Mouse (Mus musculus): Measurements from ENCODE around the gene Riox1. TPM values are rescaled to one million over a fixed set of nuclear protein-coding genes. Genes with fewer than 3 reads are reported as not detected.
A peak's percentile ranks its signal among the peaks of the same experiment; 100 is the strongest.

The Riox1 gene
- polyA plus RNA-seq, 1 experiment from 2014 or later: 6.9 TPM

- WGBS: under 1% methylated on average over 88 of the region's 116 CpGs
- ATAC-seq (ENCODE audit: low FRiP score, low TSS enrichment) (peak; percentile 50), DNase-seq (ENCODE audit: low spot score) (no peak)
- Histone ChIP-seq H3K4me3 (ENCODE audit: low read depth, low read length) (peak overlapping the region; percentile 79), H3K4me2 (replicated peaks; ENCODE audit: low read depth) (peak overlapping the region; percentile 98), H3K27me3 (ENCODE audit: control insufficient read depth, insufficient read depth, low read length) (no peaks in the 10 kb centered on the region), H3K4me1 (replicated peaks; ENCODE audit: control insufficient read depth, insufficient read depth) (peaks cover 2% of the 10 kb centered on the region), H3K36me3 (ENCODE audit: control insufficient read depth, insufficient read depth, low read length) (no peaks in the 10 kb centered on the region), H3K9ac (ENCODE audit: low read length) (peak overlapping the region; percentile 77), H3K27ac (replicated peaks) (peak overlapping the region; percentile 82), H3K9me3 (ENCODE audit: control insufficient read depth, low read length) (no peaks in the 10 kb centered on the region)
- TF ChIP-seq CTCF (IDR thresholded peaks at IDR 0.05; ENCODE audit: low read depth) (no peak), EP300 (optimal IDR thresholded peaks at IDR 0.05) (no peak)
These were observed 663 bp downstream of the Riox1 start for GRCm38 (mm10) chr12:83950840-83951701.

DNA sequence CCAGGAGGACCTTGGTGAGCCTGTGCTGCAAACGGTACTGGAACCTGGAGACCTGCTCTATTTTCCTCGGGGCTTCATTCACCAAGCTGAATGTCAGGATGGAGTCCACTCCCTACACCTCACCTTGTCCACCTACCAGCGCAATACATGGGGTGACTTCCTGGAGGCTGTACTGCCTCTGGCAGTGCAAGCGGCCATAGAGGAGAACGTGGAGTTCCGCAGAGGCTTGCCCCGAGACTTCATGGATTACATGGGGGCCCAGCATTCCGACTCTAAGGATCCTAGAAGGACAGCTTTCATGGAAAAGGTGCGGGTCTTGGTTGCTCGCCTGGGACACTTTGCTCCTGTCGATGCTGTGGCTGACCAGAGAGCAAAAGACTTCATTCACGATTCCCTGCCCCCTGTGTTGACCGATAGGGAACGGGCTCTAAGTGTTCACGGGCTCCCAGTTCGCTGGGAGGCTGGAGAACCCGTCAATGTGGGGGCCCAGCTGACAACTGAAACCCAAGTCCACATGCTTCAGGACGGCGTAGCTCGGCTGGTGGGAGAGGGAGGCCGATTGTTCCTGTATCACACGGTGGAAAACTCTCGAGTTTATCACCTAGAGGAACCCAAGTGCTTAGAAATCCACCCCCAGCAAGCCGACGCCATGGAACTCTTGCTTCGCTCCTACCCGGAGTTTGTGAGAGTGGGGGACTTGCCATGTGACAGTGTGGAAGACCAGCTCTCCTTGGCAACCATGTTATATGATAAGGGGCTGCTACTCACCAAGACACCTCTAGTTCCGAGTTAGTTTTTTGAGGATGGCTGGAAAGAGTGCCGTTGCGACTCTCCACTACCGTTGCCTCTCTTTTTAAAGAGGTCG lies 1.5 kb downstream of the Riox1 start:
- Histone ChIP-seq H3K36me3 (ENCODE audit: control insufficient read depth, insufficient read depth, low read length) (no peaks in the 10 kb centered on the region), H3K4me2 (replicated peaks; ENCODE audit: low read depth) (peak overlapping the region; percentile 98), H3K9ac (ENCODE audit: low read length) (peak overlapping the region; percentile 77), H3K27me3 (ENCODE audit: control insufficient read depth, insufficient read depth, low read length) (no peaks in the 10 kb centered on the region), H3K4me1 (replicated peaks; ENCODE audit: control insufficient read depth, insufficient read depth) (peaks cover 2% of the 10 kb centered on the region), H3K4me3 (ENCODE audit: low read depth, low read length) (peak overlapping the region; percentile 79), H3K9me3 (ENCODE audit: control insufficient read depth, low read length) (no peaks in the 10 kb centered on the region), H3K27ac (replicated peaks) (no peak overlapping the region)
- ATAC-seq (ENCODE audit: low FRiP score, low TSS enrichment): peak; percentile 25; the same call in 1 of the 2 replicates
- TF ChIP-seq EP300 (optimal IDR thresholded peaks at IDR 0.05) (no peak), CTCF (IDR thresholded peaks at IDR 0.05; ENCODE audit: low read depth) (no peak)
- WGBS: 60% methylated on average over 32 of the region's 32 CpGs
- peak; percentile 48 for DNase-seq (ENCODE audit: low spot score)

- H3K4me2 ChIP-seq (replicated peaks; ENCODE audit: low read depth): no peak overlapping the region
- no peak for ATAC-seq (ENCODE audit: low FRiP score, low TSS enrichment)
- no peaks in the 10 kb centered on the region for H3K9me3 ChIP-seq (ENCODE audit: control insufficient read depth, low read length)
- H3K9ac ChIP-seq (ENCODE audit: low read length): no peak overlapping the region
- no peaks in the 10 kb centered on the region for H3K4me1 ChIP-seq (replicated peaks; ENCODE audit: control insufficient read depth, insufficient read depth)
- no peak for DNase-seq (ENCODE audit: low spot score)
- no peak overlapping the region for H3K4me3 ChIP-seq (ENCODE audit: low read depth, low read length)
- no peaks in the 10 kb centered on the region for H3K36me3 ChIP-seq (ENCODE audit: control insufficient read depth, insufficient read depth, low read length)
- no peaks in the 10 kb centered on the region for H3K27me3 ChIP-seq (ENCODE audit: control insufficient read depth, insufficient read depth, low read length)
- TF ChIP-seq EP300 (optimal IDR thresholded peaks at IDR 0.05) (no peak), CTCF (IDR thresholded peaks at IDR 0.05; ENCODE audit: low read depth) (no peak)
- 85% methylated on average over 9 of the region's 9 CpGs for whole genome bisulfite sequencing
- no peak overlapping the region for H3K27ac ChIP-seq (replicated peaks)
These were observed 7.9 kb downstream of the Riox1 start for GRCm38 (mm10) chr12:83958278-83958677.

- Histone ChIP-seq H3K36me3 (ENCODE audit: control insufficient read depth, insufficient read depth, low read length) (no peaks in the 10 kb centered on the region), H3K27me3 (ENCODE audit: control insufficient read depth, insufficient read depth, low read length) (no peaks in the 10 kb centered on the region), H3K9ac (ENCODE audit: low read length) (no peak overlapping the region), H3K9me3 (ENCODE audit: control insufficient read depth, low read length) (no peaks in the 10 kb centered on the region), H3K4me3 (ENCODE audit: low read depth, low read length) (no peak overlapping the region), H3K27ac (replicated peaks) (no peak overlapping the region), H3K4me2 (replicated peaks; ENCODE audit: low read depth) (no peak overlapping the region), H3K4me1 (replicated peaks; ENCODE audit: control insufficient read depth, insufficient read depth) (no peaks in the 10 kb centered on the region)
- no peak for TF ChIP-seq EP300 (optimal IDR thresholded peaks at IDR 0.05)
- DNase-seq (ENCODE audit: low spot score) (no peak), ATAC-seq (ENCODE audit: low FRiP score, low TSS enrichment) (no peak)
- 81% methylated on average over 7 of the region's 7 CpGs for WGBS
These were observed 14.8 kb downstream of the Riox1 start for GRCm38 (mm10) chr12:83965235-83965634.

DNA sequence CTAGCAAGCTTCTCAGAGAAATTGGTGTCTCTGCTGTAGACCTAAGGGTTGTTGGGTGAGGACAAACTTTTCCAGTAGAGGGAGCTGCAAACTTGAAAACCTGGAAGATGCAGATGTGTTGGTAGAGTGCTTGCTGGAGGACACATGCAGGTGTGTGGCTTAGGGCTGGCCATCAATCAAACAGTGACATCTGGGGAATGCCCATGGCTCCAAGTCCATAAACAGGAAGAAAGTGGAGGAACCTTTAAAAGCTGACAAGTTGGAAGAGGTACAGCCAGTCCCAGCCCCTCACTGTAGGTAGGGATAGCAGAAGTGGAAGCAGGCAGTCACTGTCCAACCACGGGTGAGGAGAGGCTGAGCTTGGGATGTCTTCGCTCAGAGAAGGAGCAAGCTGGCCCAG lies 21.7 kb downstream of the Riox1 start:
- ATAC-seq (ENCODE audit: low FRiP score, low TSS enrichment): peak; percentile 74

More for the DNA sequence above, 21.7 kb downstream of the Riox1 start:
- DNase-seq (ENCODE audit: low spot score): peak; percentile 48
- 34% methylated on average over 2 of the region's 2 CpGs for WGBS
- Histone ChIP-seq H3K4me2 (replicated peaks; ENCODE audit: low read depth) (no peak overlapping the region), H3K4me1 (replicated peaks; ENCODE audit: control insufficient read depth, insufficient read depth) (no peaks in the 10 kb centered on the region), H3K4me3 (ENCODE audit: low read depth, low read length) (no peak overlapping the region), H3K27me3 (ENCODE audit: control insufficient read depth, insufficient read depth, low read length) (no peaks in the 10 kb centered on the region), H3K36me3 (ENCODE audit: control insufficient read depth, insufficient read depth, low read length) (no peaks in the 10 kb centered on the region), H3K9ac (ENCODE audit: low read length) (no peak overlapping the region), H3K9me3 (ENCODE audit: control insufficient read depth, low read length) (no peaks in the 10 kb centered on the region), H3K27ac (replicated peaks) (no peak overlapping the region)
- TF ChIP-seq CTCF (IDR thresholded peaks at IDR 0.05; ENCODE audit: low read depth) (peak; percentile 84), EP300 (optimal IDR thresholded peaks at IDR 0.05) (no peak)
